Comparison of ENCODE assay signal across 8 mouse cellular contexts in the genomic region with DNA sequence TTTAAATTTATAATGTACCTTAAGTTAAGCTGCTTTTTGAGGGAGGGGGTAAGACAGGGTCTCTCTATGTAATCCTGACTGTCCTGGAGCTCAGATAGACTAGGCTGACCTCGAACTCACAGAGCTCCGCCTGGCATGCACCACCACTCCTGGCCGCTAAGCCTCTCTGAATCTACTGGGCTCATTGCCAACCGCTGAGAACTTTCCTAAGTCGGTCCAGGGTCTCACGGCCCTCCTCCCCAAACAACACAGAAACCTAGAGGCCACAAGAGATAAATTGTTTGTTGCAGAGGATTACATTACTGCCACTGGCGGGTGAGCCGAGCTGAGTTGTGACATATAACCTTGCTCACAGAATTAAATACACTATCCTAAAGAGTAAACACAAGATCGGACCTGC. TPM values are rescaled to one million over a fixed set of nuclear protein-coding genes. Genes with fewer than 3 reads are reported as not detected.
DNase-seq lines count a peak whose midpoint lies in the region; ATAC-seq and TF ChIP-seq lines count a peak whose summit lies in the region.

No protein-coding gene starts in this region.

- 0 out of 2 replicates have a peak, but pooled peaks cover 2% of the 10 kb centered on the region for H3K27me3 ChIP-seq in heart, embryonic 15.5 days
- no peaks in the 10 kb centered on the region for H3K27me3 ChIP-seq in kidney, postnatal 0 days (ENCODE audit: insufficient read depth, low read length)

- H3K36me3 ChIP-seq in heart, embryonic 15.5 days: no peaks in the 10 kb centered on the region
- no peaks in the 10 kb centered on the region for H3K36me3 ChIP-seq in kidney, postnatal 0 days (ENCODE audit: insufficient read depth, low read length)

- peaks cover 1% of the 10 kb centered on the region; the same call in 1 of the 2 replicates for H3K4me1 ChIP-seq in cortical plate, adult 2 months (ENCODE audit: control insufficient read depth, insufficient read depth, low read length)
- H3K4me1 ChIP-seq in heart, embryonic 15.5 days (replicated peaks): peaks cover 9% of the 10 kb centered on the region
- H3K4me1 ChIP-seq in kidney, postnatal 0 days (replicated peaks; ENCODE audit: insufficient read depth, low read length): no peaks in the 10 kb centered on the region; the same call in 1 of the 2 replicates

- 16% methylated on average over 9 of the region's 9 CpGs for WGBS in heart, embryonic 15.5 days
- 16% methylated on average over 9 of the region's 9 CpGs for WGBS in kidney, postnatal 0 days

- no peaks in the 10 kb centered on the region for H3K9me3 ChIP-seq in heart, embryonic 15.5 days (replicated peaks)
- no peaks in the 10 kb centered on the region for H3K9me3 ChIP-seq in kidney, postnatal 0 days (replicated peaks; ENCODE audit: low read length)

- H3K9ac ChIP-seq in heart, embryonic 15.5 days: no peak overlapping the region
- no peak overlapping the region for H3K9ac ChIP-seq in kidney, postnatal 0 days (ENCODE audit: low read depth, low read length)

- ATAC-seq in heart, embryonic 15.5 days (replicated peaks; ENCODE audit: insufficient number of reproducible peaks, insufficient read depth, low FRiP score, low read depth): no peak
- ATAC-seq in kidney, postnatal 0 days (replicated peaks; ENCODE audit: low FRiP score, low read depth): no peak

- no peak for TF ChIP-seq POLR2A in cortical plate, adult 2 months (IDR thresholded peaks at IDR 0.05; ENCODE audit: extremely low read depth, insufficient read depth, low read length)

- no peak for TF ChIP-seq CTCF in cortical plate, adult 2 months (IDR thresholded peaks at IDR 0.05; ENCODE audit: extremely low read depth, insufficient read depth, low read length)
- TF ChIP-seq CTCF in kidney, postnatal 0 days (IDR thresholded peaks at IDR 0.05; ENCODE audit: low read depth): no peak

- peak; percentile 57 to 59 for DNase-seq in right cerebral cortex, postnatal 10 days (ENCODE audit: low spot score in 2 of 2)
- DNase-seq in right cerebral cortex, adult 18-20 months: no peak
- DNase-seq in kidney, postnatal 0 days (ENCODE audit: low spot score): peak; percentile 61
- DNase-seq in lung, postnatal 36 days: peak; percentile 54
- DNase-seq in right cerebral cortex, postnatal 4 days: peak; percentile 52
- DNase-seq in frontal cortex, postnatal 14 days (ENCODE audit: low spot score in 2 of 2): no peak

- H3K27ac ChIP-seq in cortical plate, adult 2 months (ENCODE audit: insufficient read depth, low read length): no peak overlapping the region
- H3K27ac ChIP-seq in heart, embryonic 15.5 days: peak overlapping the region; percentile 96; the same call in 1 of the 2 replicates
- no peak overlapping the region for H3K27ac ChIP-seq in kidney, postnatal 0 days

- peak overlapping the region; percentile 44; the same call in 1 of the 2 replicates for H3K4me3 ChIP-seq in cortical plate, adult 2 months (ENCODE audit: insufficient read depth, low read length)
- H3K4me3 ChIP-seq in heart, embryonic 15.5 days: peak overlapping the region; percentile 77
- H3K4me3 ChIP-seq in kidney, postnatal 0 days (replicated peaks; ENCODE audit: low read depth, low read length): no peak overlapping the region

- peak overlapping the region; percentile 94 for H3K4me2 ChIP-seq in heart, embryonic 15.5 days
- H3K4me2 ChIP-seq in kidney, postnatal 0 days (ENCODE audit: low read length): peak overlapping the region; percentile 94

RNA-seq across cellular contexts. Expression of gene Pm20d2, which starts 1.4 kb away (rescaled TPM):
- 2.5 and 2.7 TPM in 2 replicates for polyA plus RNA-seq in cortical plate, adult 2 months (2012; rRNA removed)
- 2.1 and 2.3 TPM in 2 replicates for polyA plus RNA-seq in heart, embryonic 15.5 days (2015; fragmentation: Nextera tagmentation; extraction: Ambion mirVana)
- polyA plus RNA-seq in kidney, postnatal 0 days (2015; fragmentation: Nextera tagmentation; extraction: Ambion mirVana): 0.77 and 0.87 TPM in 2 replicates

RNA-seq across cellular contexts. Expression of gene Srsf12, which starts 20.6 kb away (rescaled TPM):
- polyA plus RNA-seq in cortical plate, adult 2 months (2012; rRNA removed): 17.6 and 19.6 TPM in 2 replicates
- polyA plus RNA-seq in heart, embryonic 15.5 days (2015; fragmentation: Nextera tagmentation; extraction: Ambion mirVana): 2.1 and 2.3 TPM in 2 replicates
- 2.6 TPM in 2 replicates for polyA plus RNA-seq in kidney, postnatal 0 days (2015; fragmentation: Nextera tagmentation; extraction: Ambion mirVana)

RNA-seq across cellular contexts. Expression of gene Gabrr1, which starts 55.8 kb away (rescaled TPM):
- polyA plus RNA-seq in cortical plate, adult 2 months (2012; rRNA removed): 0.06 and 0.08 TPM in 2 replicates
- 0.05 TPM in 1 of 2 replicates, not detected in the other for polyA plus RNA-seq in heart, embryonic 15.5 days (2015; fragmentation: Nextera tagmentation; extraction: Ambion mirVana)
- polyA plus RNA-seq in kidney, postnatal 0 days (2015; fragmentation: Nextera tagmentation; extraction: Ambion mirVana): not detected in 2 replicates

Comparison
In these comparisons a context has a peak if more than half of its experiments do, and no peak if none do; other contexts are left out.
1. DNase-seq: peak in right cerebral cortex, postnatal 10 days (2 of 2), kidney, postnatal 0 days (single experiment), lung, postnatal 36 days (single experiment) and right cerebral cortex, postnatal 4 days (single experiment); none in right cerebral cortex, adult 18-20 months (single experiment) and frontal cortex, postnatal 14 days (0 of 2).